Mouse (Mus musculus) CD4-positive helper T cell, adult 2 months (primary cell): ENCODE data around the gene Ntrk3.

Experiments
- DNase-seq: peaks from one replicate; pipeline ENCODE4 v3.0.0-alpha.2; 2012; ENCODE audit warnings: low read depth, missing footprints, low spot score

The Ntrk3 gene

DNA sequence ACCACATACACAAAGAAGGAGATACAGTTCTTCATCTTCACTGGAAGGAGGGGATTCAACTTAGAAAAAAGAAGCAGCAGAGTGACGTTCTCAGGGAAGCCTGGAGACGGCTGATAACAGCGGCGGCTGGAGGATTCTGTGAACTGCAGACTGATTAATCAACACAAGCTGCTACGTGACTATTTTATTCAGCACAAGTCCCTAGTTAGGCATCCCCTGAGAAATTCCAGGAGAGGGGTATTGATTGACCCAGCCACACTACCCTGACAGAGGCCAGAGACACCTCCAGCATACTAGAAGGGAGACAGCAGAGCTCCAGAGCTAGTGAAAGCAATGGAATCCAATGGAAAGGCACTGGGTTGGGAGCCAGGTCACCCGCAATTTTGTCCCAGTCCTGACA is 516.1 kb downstream of the Ntrk3 start:
- no peak for DNase-seq

DNA sequence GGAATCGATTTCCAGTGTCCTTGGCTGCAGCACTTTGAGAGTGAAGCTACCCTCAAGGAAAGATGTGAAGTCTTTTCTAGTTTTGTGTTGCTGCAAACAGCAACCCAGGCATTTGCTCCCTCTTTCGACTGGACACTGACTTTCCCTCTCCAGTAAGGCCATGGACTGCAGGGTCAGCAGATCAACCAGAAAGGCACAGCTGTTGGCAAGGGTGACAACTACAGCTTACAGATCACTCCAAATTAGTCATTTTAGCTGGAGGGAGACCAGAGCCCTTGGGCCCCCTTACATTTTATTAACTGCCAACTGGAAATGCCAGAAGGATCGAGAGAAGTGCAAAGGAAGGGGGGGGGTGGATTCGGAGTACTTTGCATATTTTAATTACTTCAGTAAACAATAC is 516.9 kb downstream of the Ntrk3 start:
- no peak for DNase-seq

DNA sequence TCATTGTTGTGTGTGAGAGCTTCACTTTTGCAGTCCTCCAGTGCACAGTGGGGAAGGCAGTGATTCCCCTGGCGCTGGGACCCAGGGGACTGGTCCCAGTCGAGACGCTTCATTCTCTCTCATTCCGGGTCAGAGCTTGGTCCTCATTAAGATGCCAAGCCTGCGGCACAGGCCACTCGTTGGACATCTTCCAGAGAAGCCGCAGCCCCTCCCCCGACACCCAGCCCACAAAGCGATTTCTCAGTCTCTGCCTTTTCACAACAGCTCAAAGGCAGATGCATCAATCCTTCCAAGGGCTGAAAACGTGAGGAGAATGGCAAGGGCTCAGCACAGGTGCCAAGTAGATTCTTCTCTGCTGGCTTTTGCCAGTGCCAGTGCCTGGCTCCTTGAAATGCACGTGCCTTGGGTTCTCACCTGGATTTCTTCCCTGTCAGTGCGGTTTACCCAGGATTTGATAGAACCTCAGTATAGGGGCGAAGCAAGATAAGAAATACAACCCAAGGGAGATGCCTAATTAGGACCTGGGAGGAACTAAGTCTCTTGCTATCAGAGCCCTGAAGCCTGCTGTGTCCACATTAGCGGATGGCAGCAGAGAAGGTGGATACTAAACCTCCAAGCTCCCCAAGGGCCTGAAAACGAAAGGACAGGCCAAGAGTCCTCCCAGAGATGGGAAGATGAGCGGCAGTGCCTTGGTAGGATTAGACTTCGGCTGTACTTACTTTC is 546.7 kb downstream of the Ntrk3 start:
- DNase-seq, result no peak

DNA sequence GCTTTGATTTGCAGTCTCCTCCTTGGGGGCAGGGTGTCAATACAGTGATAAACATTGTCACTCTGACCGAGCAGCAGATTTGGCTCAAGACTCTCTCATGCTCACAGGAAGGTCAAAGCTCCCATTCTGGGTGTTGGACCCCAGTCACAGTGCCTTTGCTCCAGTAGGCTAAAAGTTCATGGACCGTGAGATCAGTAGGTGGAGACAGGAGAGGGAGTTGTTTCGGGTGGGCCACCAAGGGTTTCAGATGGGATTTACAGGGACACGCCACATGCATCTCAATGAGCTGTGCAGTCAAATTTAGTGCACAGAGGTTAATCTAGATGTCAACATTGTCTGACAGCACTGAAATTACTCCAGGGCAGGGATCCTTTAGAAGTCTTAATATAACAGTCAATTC is 552.2 kb downstream of the Ntrk3 start:
- no peak for DNase-seq

DNA sequence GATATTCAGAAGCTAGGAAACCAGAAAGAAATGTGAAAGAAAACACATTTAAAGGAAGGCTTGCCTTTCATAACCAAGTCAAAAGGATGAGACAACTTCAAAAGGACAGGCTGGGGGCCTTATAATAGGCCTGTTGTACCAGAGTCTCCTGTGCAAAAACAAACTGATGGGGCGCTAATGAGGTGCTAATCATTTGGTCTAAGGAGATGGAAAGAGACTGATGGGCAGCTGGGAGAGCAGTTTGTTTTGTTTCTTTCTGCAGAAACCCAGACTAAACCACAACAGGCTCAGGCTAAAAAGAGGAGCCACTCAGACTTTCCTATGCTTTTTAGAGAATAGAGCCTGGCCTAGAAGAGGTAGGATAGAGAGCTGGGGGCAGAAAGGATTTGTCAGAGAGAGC is 554.4 kb downstream of the Ntrk3 start:
- no peak for DNase-seq

DNA sequence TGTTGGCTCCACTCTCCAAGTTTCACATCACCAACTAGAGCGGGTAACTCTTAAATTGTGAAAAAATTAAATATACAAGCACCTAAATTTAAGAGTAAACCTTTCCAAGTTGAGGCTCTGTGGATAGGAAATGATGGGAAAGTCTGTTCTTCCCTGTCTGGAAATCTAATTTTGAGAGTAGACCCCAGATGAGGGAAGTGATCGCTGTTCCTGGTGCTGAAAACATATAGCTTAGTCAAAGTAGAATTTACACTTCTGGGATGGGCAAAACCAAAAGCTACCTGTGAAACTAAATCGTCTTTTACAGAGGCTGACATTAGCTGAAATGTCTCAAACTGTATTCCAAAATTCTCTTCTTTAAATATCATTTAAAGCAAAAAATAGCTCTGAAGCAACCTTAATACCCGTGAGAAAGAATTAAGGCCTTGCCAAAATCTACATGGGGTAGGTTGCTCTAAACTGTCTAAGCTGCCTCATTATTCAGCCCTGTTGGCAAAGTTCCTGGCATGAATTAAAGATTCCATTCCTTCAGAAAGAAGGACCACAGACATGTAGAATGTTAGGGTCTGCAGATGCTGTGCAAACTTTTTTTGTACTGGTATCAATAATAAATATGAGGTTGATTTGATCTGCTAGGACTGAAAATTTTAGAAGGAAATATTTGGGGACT is 557.7 kb downstream of the Ntrk3 start:
- no peak for DNase-seq

DNA sequence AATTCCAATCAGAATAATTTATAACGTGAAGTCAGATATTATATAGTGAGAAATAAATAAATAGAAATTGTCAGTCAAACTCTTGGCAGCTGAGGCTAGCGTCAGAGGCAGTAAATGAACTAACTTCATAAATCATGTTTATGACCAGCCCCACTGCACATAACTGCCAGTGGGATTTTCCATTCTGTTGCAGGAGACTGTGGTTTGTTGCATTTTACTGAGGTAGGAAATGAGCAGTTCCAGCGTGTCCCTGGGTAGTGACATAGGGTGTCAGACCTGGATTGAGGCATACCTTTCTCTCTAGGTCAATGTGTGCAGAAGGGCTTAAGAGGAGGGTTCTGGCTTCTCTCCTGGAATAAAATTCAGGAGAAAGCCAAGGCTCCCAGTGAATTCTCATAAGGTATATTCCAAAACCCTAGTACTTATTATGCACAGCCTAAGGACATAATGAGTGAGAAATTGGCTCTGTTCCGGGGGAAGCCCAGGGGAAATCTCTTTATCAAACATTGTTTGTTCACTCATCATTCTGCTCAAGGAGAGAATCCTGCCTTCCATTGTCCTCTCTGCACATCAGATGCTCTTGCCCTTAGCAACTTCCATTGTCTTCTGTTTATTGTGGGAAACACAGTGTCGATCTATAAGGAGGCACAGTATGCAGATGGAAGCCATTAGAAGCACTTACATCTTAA is 565.4 kb downstream of the Ntrk3 start:
- no peak for DNase-seq

DNA sequence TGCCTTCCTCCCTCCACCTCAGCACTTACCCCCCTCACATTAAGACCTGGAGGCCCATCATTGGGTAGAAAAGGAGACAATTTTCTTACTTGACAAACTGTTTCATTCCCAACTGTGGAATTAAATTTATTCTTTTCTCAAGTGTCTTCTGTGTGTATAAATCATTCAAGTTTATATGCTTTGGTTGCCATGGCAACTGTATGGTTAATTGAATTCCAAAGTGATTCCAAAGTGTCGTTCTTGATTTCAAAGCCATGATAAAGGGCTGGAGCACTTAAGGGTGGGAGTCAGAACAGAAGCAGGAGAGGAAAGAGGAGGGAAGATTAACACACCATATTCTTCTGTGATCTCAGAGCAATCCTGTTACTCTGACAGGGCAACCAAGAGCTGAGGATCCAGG is 572.3 kb downstream of the Ntrk3 start:
- no peak for DNase-seq

DNA sequence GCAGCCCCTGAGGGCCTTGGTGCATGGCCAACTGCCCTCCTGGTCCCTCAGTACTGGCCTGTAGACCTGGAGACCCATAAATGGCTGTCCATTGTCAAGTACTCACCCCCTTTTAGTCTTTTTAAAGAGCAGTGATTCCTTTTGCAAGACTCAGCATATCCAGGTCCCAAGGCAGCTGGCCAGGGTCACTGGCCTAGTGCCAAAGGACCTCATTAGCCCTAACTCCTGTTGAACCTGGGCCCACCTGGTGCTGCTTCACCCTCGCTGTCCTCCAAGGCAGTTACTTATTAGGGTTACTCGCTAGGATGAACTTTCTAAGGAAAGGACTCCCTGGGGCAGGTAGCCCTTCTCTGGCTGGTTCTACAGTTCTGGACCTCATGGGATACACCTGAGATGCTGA is 579.9 kb downstream of the Ntrk3 start:
- no peak for DNase-seq

DNA sequence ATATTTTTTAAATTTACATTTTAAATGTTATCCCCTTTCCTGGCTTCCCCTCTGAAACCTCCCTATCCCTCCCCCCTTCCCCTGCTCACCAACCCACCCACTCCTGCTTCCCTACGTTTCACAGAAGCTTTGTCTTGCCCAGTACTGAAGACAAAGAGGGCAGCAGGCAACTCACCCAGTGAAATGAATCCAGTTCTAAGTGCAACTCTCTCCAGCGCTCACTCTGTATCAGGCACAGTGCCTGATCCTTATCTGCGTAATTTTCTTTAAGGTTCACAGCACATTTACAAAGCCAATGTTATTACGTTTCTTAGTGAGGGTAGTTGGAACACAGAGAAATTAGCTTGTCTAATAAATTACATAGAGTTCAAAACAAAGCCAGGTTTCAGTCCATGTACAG is 592.6 kb downstream of the Ntrk3 start:
- DNase-seq, result no peak

DNA sequence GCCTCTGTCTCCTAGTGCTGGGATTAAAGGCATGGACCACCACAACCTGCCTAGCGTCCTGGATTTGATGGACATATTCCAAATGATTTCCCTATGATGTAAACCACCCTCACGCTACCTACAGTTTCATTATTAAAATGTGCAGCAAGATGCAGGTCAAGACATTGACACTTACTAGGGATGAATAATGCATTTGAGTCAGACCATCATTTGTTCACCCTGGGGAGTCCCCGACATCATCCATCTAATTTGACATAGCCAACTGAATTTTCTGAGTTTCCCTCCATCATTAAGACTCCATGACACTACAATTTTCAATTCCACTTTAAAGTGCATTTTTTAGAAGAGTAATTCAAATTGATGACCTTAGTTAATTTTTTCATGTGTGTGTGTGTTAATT is 593.0 kb downstream of the Ntrk3 start:
- DNase-seq, result no peak

DNA sequence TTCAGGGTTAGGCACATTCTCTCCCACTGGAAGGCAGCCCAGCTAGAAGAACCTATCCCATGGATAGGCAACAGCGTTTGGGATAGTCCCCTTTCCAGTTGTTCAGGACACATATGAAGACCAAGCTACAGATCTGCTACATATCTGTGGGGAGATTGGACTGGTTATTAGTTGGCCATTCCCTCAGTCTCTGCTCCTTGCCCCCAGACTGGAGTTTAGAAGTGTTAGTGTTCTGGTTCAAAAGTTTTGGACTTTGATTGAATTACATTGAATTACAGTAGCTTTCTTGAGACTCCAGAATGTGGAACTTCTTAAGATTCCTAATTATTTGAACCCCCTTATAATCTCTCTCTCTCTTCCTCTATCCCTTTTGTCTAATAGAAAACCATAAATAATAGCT is 607.8 kb downstream of the Ntrk3 start:
- DNase-seq, result no peak
